Mouse (Mus musculus) G1E (cell line): ENCODE data around the gene Lrrc32. TPM values are rescaled to one million over a fixed set of nuclear protein-coding genes. Genes with fewer than 3 reads are reported as not detected.

ENCODE experiments used
- ATAC-seq: 2 replicates; pipeline ENCODE4 v1.8.0; 2016; ENCODE audit warnings: mild to moderate bottlenecking; ENCODE audit not compliant: insufficient number of reproducible peaks, poor library complexity, low FRiP score, severe bottlenecking; ENCODE audit errors: extremely low read depth
- DNase-seq: peaks from one replicate; pipeline ENCODE4 v3.0.0; 2012; ENCODE audit warnings: low spot score
- H3K27me3 ChIP-seq: 2 replicates; pipeline ENCODE4 v1.6.1; 2012; ENCODE audit warnings: mild to moderate bottlenecking, low read length, inconsistent platforms; ENCODE audit not compliant: insufficient read depth
- H3K36me3 ChIP-seq: replicated peaks from 2 replicates; pipeline ENCODE3; 2012; ENCODE audit warnings: mild to moderate bottlenecking, inconsistent platforms
- H3K4me1 ChIP-seq: 2 replicates; pipeline ENCODE4 v1.6.1; 2012; ENCODE audit warnings: low read depth, low read length, inconsistent platforms, mixed read lengths; ENCODE audit not compliant: insufficient read depth
- H3K4me3 ChIP-seq: 2 replicates; pipeline ENCODE4 v1.5.1; 2012; ENCODE audit warnings: low read depth, mild to moderate bottlenecking, inconsistent platforms, low read length, moderate library complexity, mixed read lengths
- H3K9me3 ChIP-seq: replicated peaks from 2 replicates; pipeline ENCODE4 v1.6.1; 2012; ENCODE audit warnings: inconsistent platforms
- CTCF ChIP-seq: IDR thresholded peaks from 2 replicates; pipeline ENCODE4 v1.5.1; 2012; ENCODE audit warnings: low read depth, low read length, inconsistent platforms, mixed read lengths
- GATA1 ChIP-seq: IDR thresholded peaks from 2 replicates; pipeline ENCODE4 v1.6.1; 2012; ENCODE audit warnings: borderline replicate concordance, low read length, inconsistent platforms, mixed read lengths
- GATA2 ChIP-seq: IDR thresholded peaks from 2 replicates; pipeline ENCODE4 v1.6.1; 2012; ENCODE audit warnings: low read depth, low read length, inconsistent platforms, borderline replicate concordance
- POLR2AphosphoS5 ChIP-seq: IDR thresholded peaks from 2 replicates; pipeline ENCODE4 v1.6.1; 2012; ENCODE audit warnings: low read depth, low read length, inconsistent platforms; ENCODE audit not compliant: insufficient replicate concordance
- TAL1 ChIP-seq: conservative IDR thresholded peaks from 2 replicates; pipeline ENCODE4 v1.6.1; 2012; ENCODE audit warnings: low read depth, low read length, inconsistent platforms, mixed read lengths
- polyA plus RNA-seq: library from polyadenylated mRNA; stranded (reverse); fragments of >175 nt; gene quantifications from 2 replicates; pipeline ENCODE4 v1.2.3, GENCODE M21; 2012
- total RNA-seq, 2 experiments: library from RNA; stranded (forward) in 1 of 2; stranded (reverse) in 1 of 2; fragments of 200-1000 nt in 1 of 2; fragments of >200 nt in 1 of 2; fragmentation: Nextera tagmentation in 1 of 2; gene quantifications; 2 replicates each; pipeline ENCODE4 v1.2.3; 2014 to 2017

Gene Lrrc32
- total and polyA plus RNA-seq, 3 experiments = 0.05 TPM; not detected in 2

GRCm38 (mm10) chr7:98523070-98523812, 34.2 kb downstream of the Lrrc32 start:
- H3K36me3 ChIP-seq = no peaks in the 10 kb centered on the region
- H3K4me3 ChIP-seq = no peak overlapping the region
- peaks cover 8% of the 10 kb centered on the region for H3K4me1 ChIP-seq
- H3K27me3 ChIP-seq = peaks cover 3% of the 10 kb centered on the region
- no peaks in the 10 kb centered on the region for H3K9me3 ChIP-seq
- no peak for DNase-seq
- no peak for ATAC-seq
- TF ChIP-seq CTCF = no peak
- no peak for TF ChIP-seq GATA2
- no peak for TF ChIP-seq GATA1
- no peak for TF ChIP-seq POLR2AphosphoS5
- TF ChIP-seq TAL1 = no peak

DNA sequence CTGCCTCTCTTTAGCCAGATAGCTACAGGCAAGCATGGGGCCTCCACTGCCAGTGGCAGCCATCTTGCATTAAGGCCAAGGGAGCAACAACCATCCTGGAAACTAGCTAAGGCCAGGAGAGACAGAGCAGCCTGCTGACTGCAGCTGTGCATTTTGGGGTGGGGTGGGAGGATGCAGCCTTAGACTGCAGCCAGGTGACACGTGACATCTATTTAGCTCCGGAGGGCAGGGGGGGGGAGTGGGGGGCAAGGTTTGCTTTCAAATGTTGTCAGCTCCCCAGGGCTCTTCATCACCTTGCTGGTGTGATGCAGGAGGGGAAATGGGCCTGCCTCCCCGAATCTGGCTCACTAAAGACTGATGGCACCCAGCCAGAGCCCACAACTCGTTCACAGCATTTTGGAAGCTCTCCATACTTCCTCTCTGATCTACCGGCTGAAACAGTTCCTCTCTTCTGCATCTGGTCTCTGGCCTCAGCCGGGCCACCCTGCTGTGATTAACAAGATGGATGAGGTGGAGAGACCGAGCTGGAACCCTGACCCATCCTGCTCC, 34.8 kb downstream of the Lrrc32 start:
- ATAC-seq (no peak), DNase-seq (no peak)
- Histone ChIP-seq H3K4me1 (peaks cover 8% of the 10 kb centered on the region), H3K27me3 (peaks cover 3% of the 10 kb centered on the region), H3K4me3 (no peak overlapping the region), H3K36me3 (no peaks in the 10 kb centered on the region), H3K9me3 (no peaks in the 10 kb centered on the region)
- TF ChIP-seq POLR2AphosphoS5 = no peak
- no peak for TF ChIP-seq GATA2
- no peak for TF ChIP-seq CTCF
- TF ChIP-seq GATA1 = no peak
- no peak for TF ChIP-seq TAL1

GRCm38 (mm10) chr7:98524401-98524800, 35.3 kb downstream of the Lrrc32 start:
- TF ChIP-seq GATA1 (no peak), POLR2AphosphoS5 (no peak), TAL1 (no peak), GATA2 (no peak)
- Histone ChIP-seq H3K27me3 (peaks cover 3% of the 10 kb centered on the region), H3K9me3 (no peaks in the 10 kb centered on the region), H3K4me3 (no peak overlapping the region), H3K36me3 (no peaks in the 10 kb centered on the region), H3K4me1 (peaks cover 8% of the 10 kb centered on the region)
- ATAC-seq = no peak
- DNase-seq = no peak

GRCm38 (mm10) chr7:98524869-98525699, 36.0 kb downstream of the Lrrc32 start:
- Histone ChIP-seq H3K4me1 (peaks cover 8% of the 10 kb centered on the region), H3K9me3 (no peaks in the 10 kb centered on the region), H3K27me3 (peaks cover 3% of the 10 kb centered on the region), H3K36me3 (no peaks in the 10 kb centered on the region), H3K4me3 (no peak overlapping the region)
- ATAC-seq = no peak
- DNase-seq = no peak
- TF ChIP-seq TAL1 = no peak
- no peak for TF ChIP-seq POLR2AphosphoS5
- no peak for TF ChIP-seq GATA1
- no peak for TF ChIP-seq GATA2
- no peak for TF ChIP-seq CTCF

GRCm38 (mm10) chr7:98527085-98527484, 38.0 kb downstream of the Lrrc32 start:
- Histone ChIP-seq H3K9me3 (no peaks in the 10 kb centered on the region), H3K4me1 (peaks cover 8% of the 10 kb centered on the region)

GRCm38 (mm10) chr7:98531612-98532011, 42.5 kb downstream of the Lrrc32 start:
- Histone ChIP-seq H3K36me3 (no peaks in the 10 kb centered on the region), H3K4me3 (no peak overlapping the region), H3K4me1 (0 out of 2 replicates have a peak, but pooled peaks cover 3% of the 10 kb centered on the region), H3K27me3 (peaks cover 9% of the 10 kb centered on the region; the same call in 1 of the 2 replicates), H3K9me3 (no peaks in the 10 kb centered on the region)
- DNase-seq (no peak), ATAC-seq (no peak)
- no peak for TF ChIP-seq GATA1
- TF ChIP-seq POLR2AphosphoS5 = no peak
- TF ChIP-seq CTCF = no peak
- TF ChIP-seq TAL1 = no peak
- TF ChIP-seq GATA2 = no peak

More at GRCm38 (mm10) chr7:98527085-98527484, 38.0 kb downstream of the Lrrc32 start:
- ATAC-seq = no peak
- Histone ChIP-seq H3K27me3 (peaks cover 9% of the 10 kb centered on the region), H3K36me3 (no peaks in the 10 kb centered on the region), H3K4me3 (no peak overlapping the region)
- no peak for DNase-seq
- TF ChIP-seq GATA2 = no peak
- TF ChIP-seq GATA1 = no peak
- TF ChIP-seq POLR2AphosphoS5 = no peak
- no peak for TF ChIP-seq TAL1
- TF ChIP-seq CTCF = no peak
